Mouse (Mus musculus) embryonic facial prominence, embryonic 11.5 days (tissue): ENCODE results near the gene Bag5. TPM values are rescaled to one million over a fixed set of nuclear protein-coding genes. Genes with fewer than 3 reads are reported as not detected.
A peak's percentile ranks its signal among the peaks of the same experiment; 100 is the strongest.

ENCODE experiments used
- ATAC-seq: fragments of 200-750 bp; cut with Nextera tagmentation; replicated peaks from 2 replicates; pipeline ENCODE4 v1.8.0; 2017; ENCODE audit warnings: low read depth; ENCODE audit not compliant: insufficient number of reproducible peaks, low FRiP score, low TSS enrichment
- DNase-seq: peaks from one replicate; pipeline ENCODE4 v3.0.0-alpha.2; 2015; ENCODE audit warnings: low spot score
- H3K27ac ChIP-seq: fragments of 300-500 bp; sonication (generic); replicated peaks from 2 replicates; pipeline ENCODE4 v1.5.1; 2014; ENCODE audit warnings: mild to moderate bottlenecking, low read depth, low read length, control low read depth
- H3K27me3 ChIP-seq: fragments of 300-500 bp; sonication (generic); 2 replicates; pipeline ENCODE4 v1.6.1; 2014; ENCODE audit warnings: mild to moderate bottlenecking, low read length, moderate library complexity, mixed read lengths; ENCODE audit not compliant: control insufficient read depth, insufficient read depth
- H3K36me3 ChIP-seq: fragments of 300-500 bp; sonication (generic); replicated peaks from 2 replicates; pipeline ENCODE4 v1.6.1; 2014; ENCODE audit warnings: low read depth, mild to moderate bottlenecking, low read length, moderate library complexity, mixed read lengths; ENCODE audit not compliant: control insufficient read depth, insufficient read depth
- H3K4me1 ChIP-seq: fragments of 300-500 bp; sonication (generic); 2 replicates; pipeline ENCODE4 v1.6.1; 2014; ENCODE audit warnings: low read length, mixed read lengths; ENCODE audit not compliant: control insufficient read depth, insufficient read depth
- H3K4me2 ChIP-seq: fragments of 300-500 bp; sonication (generic); 2 replicates; pipeline ENCODE4 v1.6.1; 2014; ENCODE audit warnings: low read depth, mild to moderate bottlenecking, control low read depth, low read length, moderate library complexity
- H3K4me3 ChIP-seq: fragments of 300-500 bp; sonication (generic); 2 replicates; pipeline ENCODE4 v1.5.1; 2014; ENCODE audit warnings: low read depth, low read length, control low read depth
- H3K9ac ChIP-seq: fragments of 300-500 bp; sonication (generic); replicated peaks from 2 replicates; pipeline ENCODE4 v1.6.1; 2014; ENCODE audit warnings: mild to moderate bottlenecking, control low read depth, low read length
- H3K9me3 ChIP-seq: fragments of 300-500 bp; sonication (generic); replicated peaks from 2 replicates; pipeline ENCODE4 v1.6.1; 2016; ENCODE audit warnings: mild to moderate bottlenecking, low read length, inconsistent platforms, mixed read lengths; ENCODE audit not compliant: control insufficient read depth
- WGBS: fragments of 180-500 bp; shearing (Covaris S2); extraction: QIAGEN DNeasy Blood & Tissue Kit; methylation state at CpG from one replicate; pipeline ENCODE4 v1.1.7; 2014; 5-methylcytosine and 5-hydroxymethylcytosine counted together
- polyA plus RNA-seq: library from polyadenylated mRNA; unstranded; fragments of >200 nt; fragmentation: Nextera tagmentation; extraction: Ambion mirVana; gene quantifications from 2 replicates; pipeline ENCODE4 v1.2.1, GENCODE M21; 2014

The Bag5 gene
- polyA plus RNA-seq, 1 experiment from 2014 or later: 56.8 TPM

- Histone ChIP-seq H3K4me2 (peak overlapping the region; percentile 96), H3K27ac (peak overlapping the region; percentile 23), H3K27me3 (peaks cover 14% of the 10 kb centered on the region), H3K9me3 (no peaks in the 10 kb centered on the region), H3K36me3 (no peaks in the 10 kb centered on the region; the same call in 1 of the 2 replicates), H3K4me1 (peaks cover 6% of the 10 kb centered on the region; the same call in 1 of the 2 replicates), H3K9ac (peak overlapping the region; percentile 61), H3K4me3 (peak overlapping the region; percentile 88)
- ATAC-seq (0 out of 2 replicates have a peak, but pooled peaks have one; percentile 0), DNase-seq (no peak)
- WGBS: 14% methylated on average over 5 of the region's 5 CpGs
Measured at GRCm38 (mm10) chr12:111677421-111677820, 35.6 kb downstream of the Bag5 start.

GRCm38 (mm10) chr12:111675797-111676580, 37.1 kb downstream of the Bag5 start:
- no peak overlapping the region for H3K9ac ChIP-seq

GRCm38 (mm10) chr12:111674850-111675486, 38.1 kb downstream of the Bag5 start:
- Histone ChIP-seq H3K27me3 (peaks cover 32% of the 10 kb centered on the region), H3K36me3 (no peaks in the 10 kb centered on the region), H3K4me1 (peaks cover 10% of the 10 kb centered on the region; the same call in 1 of the 2 replicates), H3K9me3 (no peaks in the 10 kb centered on the region), H3K27ac (no peak overlapping the region), H3K4me3 (no peak overlapping the region), H3K4me2 (no peak overlapping the region), H3K9ac (no peak overlapping the region)
- WGBS: 59% methylated on average over 2 of the region's 2 CpGs
- ATAC-seq (no peak), DNase-seq (no peak)

More at GRCm38 (mm10) chr12:111675797-111676580, 37.1 kb downstream of the Bag5 start:
- no peak for ATAC-seq
- H3K27ac ChIP-seq: no peak overlapping the region
- no peaks in the 10 kb centered on the region for H3K9me3 ChIP-seq
- DNase-seq: no peak
- H3K4me2 ChIP-seq: no peak overlapping the region
- peaks cover 8% of the 10 kb centered on the region; the same call in 1 of the 2 replicates for H3K4me1 ChIP-seq
- WGBS: 74% methylated on average over 6 of the region's 6 CpGs
- peaks cover 22% of the 10 kb centered on the region for H3K27me3 ChIP-seq
- H3K4me3 ChIP-seq: no peak overlapping the region
- H3K36me3 ChIP-seq: no peaks in the 10 kb centered on the region

- no peak; the same call in 1 of the 2 replicates for ATAC-seq
- H3K4me3 ChIP-seq: peak overlapping the region; percentile 42
- H3K36me3 ChIP-seq: no peaks in the 10 kb centered on the region
- DNase-seq: no peak
- peaks cover 34% of the 10 kb centered on the region for H3K27me3 ChIP-seq
- H3K4me1 ChIP-seq: peaks cover 7% of the 10 kb centered on the region; the same call in 1 of the 2 replicates
- H3K4me2 ChIP-seq: peak overlapping the region; percentile 94
- peak overlapping the region; percentile 47; the same call in 1 of the 2 replicates for H3K9ac ChIP-seq
- no peak overlapping the region for H3K27ac ChIP-seq
- WGBS: 10% methylated on average over 12 of the region's 12 CpGs
- no peaks in the 10 kb centered on the region for H3K9me3 ChIP-seq
Measured at GRCm38 (mm10) chr12:111672581-111672980, 40.5 kb downstream of the Bag5 start.

- H3K36me3 ChIP-seq: no peaks in the 10 kb centered on the region
- peaks cover 34% of the 10 kb centered on the region for H3K27me3 ChIP-seq
- peak within 1 kb of the TSS; percentile 47 for H3K9ac ChIP-seq
- DNase-seq (peak; percentile 88), ATAC-seq (peak; percentile 72)
- H3K4me2 ChIP-seq: peak within 1 kb of the TSS; percentile 94
- H3K4me3 ChIP-seq: peak within 1 kb of the TSS; percentile 42
- 0% methylated on average over 31 of the region's 31 CpGs for WGBS
- peaks cover 7% of the 10 kb centered on the region; the same call in 1 of the 2 replicates for H3K4me1 ChIP-seq
- H3K9me3 ChIP-seq: no peaks in the 10 kb centered on the region
- H3K27ac ChIP-seq: no peak within 1 kb of the TSS
Measured at GRCm38 (mm10) chr12:111672176-111672575, 40.9 kb downstream of the Bag5 start, which contains the start of gene Ckb. Gene Ckb (minus strand): TSS chr12:111672338.

GRCm38 (mm10) chr12:111671431-111671902, 41.6 kb downstream of the Bag5 start:
- Histone ChIP-seq H3K9me3 (no peaks in the 10 kb centered on the region), H3K4me3 (peak overlapping the region; percentile 42), H3K4me2 (peak overlapping the region; percentile 94), H3K4me1 (0 out of 2 replicates have a peak, but pooled peaks cover 7% of the 10 kb centered on the region), H3K27ac (no peak overlapping the region), H3K36me3 (no peaks in the 10 kb centered on the region), H3K9ac (peak overlapping the region; percentile 47), H3K27me3 (peaks cover 34% of the 10 kb centered on the region)
- under 1% methylated on average over 34 of the region's 34 CpGs for WGBS
- DNase-seq (no peak), ATAC-seq (no peak)

- H3K4me3 ChIP-seq: peak overlapping the region; percentile 42
- peak overlapping the region; percentile 47 for H3K9ac ChIP-seq
- no peak for ATAC-seq
- H3K4me1 ChIP-seq: 0 out of 2 replicates have a peak, but pooled peaks cover 7% of the 10 kb centered on the region
- H3K9me3 ChIP-seq: no peaks in the 10 kb centered on the region
- no peak overlapping the region for H3K27ac ChIP-seq
- no peaks in the 10 kb centered on the region for H3K36me3 ChIP-seq
- no peak for DNase-seq
- 1% methylated on average over 35 of the region's 35 CpGs for WGBS
- peak overlapping the region; percentile 94 for H3K4me2 ChIP-seq
- peaks cover 34% of the 10 kb centered on the region for H3K27me3 ChIP-seq
Measured at GRCm38 (mm10) chr12:111670976-111671375, 42.1 kb downstream of the Bag5 start.
